ENCODE assay signal across 1 mouse cellular context in the genomic region with DNA sequence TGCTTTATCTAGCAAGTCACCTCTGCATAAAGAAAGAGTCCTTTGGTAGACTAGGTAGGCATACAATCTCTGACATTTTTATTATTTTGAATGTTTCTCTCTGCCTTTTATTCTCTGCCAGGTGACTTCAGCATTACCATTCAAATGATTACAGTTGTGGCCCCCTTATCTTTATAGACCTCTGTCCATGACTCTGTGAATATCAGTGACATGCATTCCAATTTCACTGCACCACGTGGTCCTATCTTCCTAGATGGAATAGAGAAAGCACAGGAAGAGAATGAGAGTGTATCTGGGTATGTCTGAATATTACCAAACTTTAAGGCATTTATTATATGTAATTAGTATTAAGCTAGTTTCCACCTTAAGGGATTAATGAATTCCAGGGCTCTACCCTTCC.
TF ChIP-seq lines count a peak whose summit lies in the region.

No protein-coding gene starts in this region.

TF ChIP-seq in MEL, 35 proteins besides CTCF, POLR2A, EP300 and RAD21:
- TF ChIP-seq MAX (IDR thresholded peaks at IDR 0.05; ENCODE audit: low read length): no peak
- peak; percentile 59; the same call in 1 of the 2 replicates for TF ChIP-seq USF1 (IDR thresholded peaks at IDR 0.05; ENCODE audit: low read depth, low read length)
